Mouse (Mus musculus): Measurements from ENCODE around the gene Ints14.
"Not testable (repeated sequence)": the region's sequence is repeated elsewhere in the genome, so short reads cannot be mapped to it uniquely, and the experiment has no call there.

Ints14 gene

GRCm38 (mm10) chr9:65020991-65021886, 60.5 kb downstream of the Ints14 start, which contains the start of gene Hacd3:
TSS of gene Hacd3 (minus strand) at chr9:65021693.
- peak; percentile 91 for DNase-seq

DNA sequence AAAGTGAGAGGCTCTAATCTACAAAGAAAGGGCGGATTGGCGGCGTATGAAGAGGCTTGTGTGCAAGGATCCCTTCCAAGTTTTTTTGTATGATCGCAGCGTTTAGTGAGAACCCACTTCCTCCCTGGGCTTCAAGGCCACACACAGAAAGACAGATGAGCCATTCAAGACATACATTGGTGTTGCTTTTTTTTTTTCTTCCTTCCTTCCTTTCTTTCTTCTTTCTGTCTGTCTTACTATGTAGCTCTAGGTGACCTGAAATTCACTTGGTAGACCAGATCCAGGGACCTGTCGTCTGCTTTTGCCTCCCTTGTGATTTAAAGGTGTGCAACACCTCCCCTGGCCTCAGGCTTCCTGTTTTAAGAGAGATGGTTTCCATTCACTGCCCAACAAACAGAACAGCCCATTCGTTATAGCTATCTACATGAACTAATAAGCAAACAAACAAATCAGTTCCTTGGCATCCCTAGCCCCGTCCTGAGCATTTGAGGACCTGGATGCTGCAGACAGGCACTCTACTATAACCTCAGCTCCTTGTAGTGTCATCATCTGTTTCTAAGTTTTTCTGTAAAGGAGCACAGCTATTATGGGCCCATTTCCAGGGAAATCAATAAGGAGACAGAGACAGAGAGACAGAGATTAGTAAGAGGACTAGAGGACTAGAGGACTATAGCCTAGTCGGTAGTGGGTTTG, 61.3 kb downstream of the Ints14 start:
- no peak for DNase-seq

DNA sequence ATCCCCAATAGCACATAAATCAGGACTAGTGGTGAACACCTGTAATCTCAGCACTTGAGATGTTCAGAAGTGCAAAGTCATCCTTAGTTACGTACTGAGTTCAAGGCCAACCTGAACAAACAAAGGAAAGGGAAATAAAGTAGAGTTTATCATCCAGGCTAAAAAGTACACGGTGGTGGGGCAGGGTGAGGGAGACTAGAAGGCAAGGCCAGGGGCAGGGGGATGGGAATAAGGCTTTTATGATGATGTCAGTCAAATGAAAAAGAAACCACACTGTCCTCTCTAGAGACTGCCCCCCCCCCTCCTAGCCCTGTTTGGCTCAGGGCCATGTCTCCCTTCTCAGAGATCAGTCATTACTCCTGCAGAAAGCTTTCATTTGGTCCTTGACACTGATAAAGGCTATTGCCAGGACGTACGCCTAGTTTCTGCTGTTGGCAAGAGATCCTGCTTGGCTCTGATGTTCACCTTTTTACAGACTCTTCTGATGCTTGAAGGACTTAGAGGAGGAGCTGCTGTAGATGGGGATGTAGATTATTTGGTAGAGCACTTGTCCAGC, 62.0 kb downstream of the Ints14 start:
- DNase-seq, result peak; percentile 21

- DNase-seq, result no peak
These were observed 62.7 kb downstream of the Ints14 start for GRCm38 (mm10) chr9:65023447-65023846.

DNA sequence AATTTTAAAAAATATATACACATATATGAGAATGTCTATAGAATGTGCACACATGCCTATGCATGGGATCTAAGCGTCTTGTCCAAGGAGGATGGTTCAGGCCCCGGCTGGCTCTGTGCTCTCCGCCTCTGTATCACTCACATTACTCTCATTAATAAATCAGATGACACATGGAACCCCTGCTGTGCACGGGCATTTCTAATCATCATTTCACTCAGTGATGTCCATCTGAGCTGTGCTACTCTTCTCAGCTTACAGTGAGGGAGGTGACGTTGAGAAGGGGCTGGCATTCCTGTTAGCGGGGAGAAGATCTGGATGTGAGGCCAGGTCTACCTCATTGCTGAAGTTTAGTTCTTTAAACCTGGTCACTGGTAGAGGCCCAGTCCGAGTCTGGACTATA, 66.5 kb downstream of the Ints14 start:
- DNase-seq, result no peak

DNA sequence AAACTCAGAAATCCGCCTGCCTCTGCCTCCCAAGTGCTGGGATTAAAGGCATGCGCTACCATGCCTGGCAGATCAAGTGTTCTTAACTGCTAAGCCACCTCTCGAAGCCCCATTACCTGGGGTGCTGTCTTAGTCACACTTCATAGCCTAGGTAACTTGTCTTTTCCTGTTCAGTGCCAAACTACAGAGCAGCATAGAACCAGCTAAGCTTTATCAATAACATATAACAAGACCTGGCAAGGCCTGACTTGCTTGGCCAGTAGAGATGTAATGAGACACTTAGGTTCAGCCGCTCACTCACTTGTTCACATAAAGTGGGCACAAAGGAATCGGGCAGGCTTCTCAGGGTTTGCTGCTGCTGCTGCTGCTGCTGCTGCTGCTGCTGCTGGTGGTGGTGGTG, 67.6 kb downstream of the Ints14 start:
- no peak for DNase-seq

GRCm38 (mm10) chr9:65031355-65031754, 70.7 kb downstream of the Ints14 start:
- not testable (repeated sequence) for DNase-seq

DNA sequence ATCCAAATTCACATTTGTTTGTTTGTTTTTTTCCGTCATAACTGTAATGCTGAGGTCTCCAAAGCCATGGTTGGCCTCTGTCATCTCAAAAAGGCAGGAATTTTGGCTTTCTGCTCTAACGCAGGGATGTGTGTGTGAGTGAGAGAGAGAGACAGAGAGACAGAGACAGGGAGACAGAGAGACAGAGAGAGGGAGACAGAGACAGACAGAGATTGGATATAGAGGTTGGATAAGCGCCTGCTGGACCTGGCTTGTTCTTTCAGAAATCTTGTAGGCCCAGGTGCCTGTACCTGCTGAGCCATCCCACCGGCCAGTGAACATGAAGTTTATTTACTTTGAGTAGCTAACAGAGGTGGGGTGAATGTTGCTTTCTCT, 71.2 kb downstream of the Ints14 start:
- no peak for DNase-seq

- peak; percentile 97 for DNase-seq
These were observed 71.8 kb downstream of the Ints14 start, which contains the start of gene Dpp8 for GRCm38 (mm10) chr9:65032269-65033108. TSS of gene Dpp8 (plus strand) at chr9:65032414.

- DNase-seq, result peak; percentile 72
These were observed 75.8 kb downstream of the Ints14 start for GRCm38 (mm10) chr9:65036456-65036855.
